22 mouse cellular contexts compared by ENCODE assay signal in the genomic region with DNA sequence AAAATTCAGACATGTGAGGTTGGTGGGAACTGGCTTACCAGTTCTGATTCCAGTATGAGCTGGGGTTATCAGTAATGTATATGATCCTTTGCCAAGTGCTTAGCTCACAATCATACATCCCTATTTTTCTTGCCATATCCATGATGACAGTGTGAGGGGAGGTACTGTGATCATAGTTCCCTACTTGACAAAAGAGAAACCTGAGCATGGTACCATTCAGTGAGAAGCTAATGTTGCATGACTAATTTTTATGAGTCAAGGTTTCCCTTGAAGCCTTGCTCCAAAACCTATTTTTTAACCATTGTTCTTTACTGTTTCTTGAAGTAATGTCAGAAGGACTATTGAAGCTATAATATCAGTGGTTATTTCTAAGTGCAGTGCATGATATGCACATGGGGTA.
DNase-seq lines count a peak whose midpoint lies in the region; ATAC-seq and TF ChIP-seq lines count a peak whose summit lies in the region.
"Had no signal": no experiment of that assay in that cellular context is flagged by ENCODE, and none has a peak within 500 bp of the region (broad histone marks: within the 10 kb centered on the region; RNA-seq: fewer than 3 reads in every experiment).

No protein-coding gene starts in this region.

- no peak for TF ChIP-seq CTCF in kidney, adult 2 months (conservative IDR thresholded peaks at IDR 0.05; ENCODE audit: insufficient read depth, insufficient read length, low read depth, low read length)

- H3K27me3 ChIP-seq in embryonic facial prominence, embryonic 14.5 days (replicated peaks; ENCODE audit: control insufficient read depth, insufficient read depth, low read length) = no peaks in the 10 kb centered on the region
- no peaks in the 10 kb centered on the region for H3K27me3 ChIP-seq in embryonic facial prominence, embryonic 10.5 days (replicated peaks; ENCODE audit: low read depth, poor library complexity, severe bottlenecking)
- no peaks in the 10 kb centered on the region for H3K27me3 ChIP-seq in kidney, embryonic 16.5 days (ENCODE audit: insufficient read depth, low read length)
- H3K27me3 ChIP-seq in kidney, adult 2 months (replicated peaks; ENCODE audit: control insufficient read depth, insufficient read depth, low read length) = no peaks in the 10 kb centered on the region
- H3K27me3 ChIP-seq: embryonic facial prominence, embryonic 13.5 days; forebrain, embryonic 13.5 days; heart, embryonic 13.5 days; hindbrain, embryonic 13.5 days had no signal

- H3K9me3 ChIP-seq in embryonic facial prominence, embryonic 14.5 days (ENCODE audit: control insufficient read depth, low read length) = no peaks in the 10 kb centered on the region
- H3K9me3 ChIP-seq in embryonic facial prominence, embryonic 10.5 days = no peaks in the 10 kb centered on the region
- no peaks in the 10 kb centered on the region for H3K9me3 ChIP-seq in kidney, embryonic 16.5 days (ENCODE audit: low read length)
- H3K9me3 ChIP-seq: embryonic facial prominence, embryonic 13.5 days; forebrain, embryonic 13.5 days; G1E; heart, embryonic 13.5 days; hindbrain, embryonic 13.5 days had no signal

- H3K36me3 ChIP-seq in embryonic facial prominence, embryonic 14.5 days (ENCODE audit: control insufficient read depth, insufficient read depth, low read length) = no peaks in the 10 kb centered on the region
- H3K36me3 ChIP-seq in embryonic facial prominence, embryonic 10.5 days (replicated peaks) = no peaks in the 10 kb centered on the region
- H3K36me3 ChIP-seq in kidney, embryonic 16.5 days (ENCODE audit: insufficient read depth, low read length) = no peaks in the 10 kb centered on the region
- no peaks in the 10 kb centered on the region for H3K36me3 ChIP-seq in kidney, adult 2 months (ENCODE audit: control insufficient read depth, insufficient read depth, low read length)
- H3K36me3 ChIP-seq: embryonic facial prominence, embryonic 13.5 days; heart, embryonic 13.5 days; hindbrain, embryonic 13.5 days had no signal

- no peak for TF ChIP-seq POLR2A in kidney, adult 2 months (IDR thresholded peaks at IDR 0.05; ENCODE audit: low read depth, low read length)

- intact Hi-C loops in heart, postnatal 36 days (cut with DNase I) = loop anchor here (10.0 kb wide), 2 partner anchors 224 to 944 kb away; no protein-coding TSS in a partner anchor

- H3K4me2 ChIP-seq in embryonic facial prominence, embryonic 14.5 days (ENCODE audit: low read depth, low read length) = no peak overlapping the region
- no peak overlapping the region for H3K4me2 ChIP-seq in kidney, embryonic 16.5 days (replicated peaks; ENCODE audit: low read depth, low read length)
- H3K4me2 ChIP-seq: embryonic facial prominence, embryonic 13.5 days; forebrain, embryonic 13.5 days; heart, embryonic 13.5 days; hindbrain, embryonic 13.5 days had no signal

- H3K4me1 ChIP-seq in embryonic facial prominence, embryonic 14.5 days (ENCODE audit: control insufficient read depth, insufficient read depth, low read length) = no peaks in the 10 kb centered on the region
- H3K4me1 ChIP-seq in embryonic facial prominence, embryonic 10.5 days = peaks cover 3% of the 10 kb centered on the region; the same call in 1 of the 2 replicates
- H3K4me1 ChIP-seq in kidney, embryonic 16.5 days (ENCODE audit: insufficient read depth, low read length) = peaks cover 9% of the 10 kb centered on the region; the same call in 1 of the 2 replicates
- no peaks in the 10 kb centered on the region for H3K4me1 ChIP-seq in kidney, adult 2 months (ENCODE audit: control insufficient read depth, insufficient read depth, low read length)
- H3K4me1 ChIP-seq: embryonic facial prominence, embryonic 13.5 days; forebrain, embryonic 13.5 days; heart, embryonic 13.5 days; hindbrain, embryonic 13.5 days had no signal

- no peak overlapping the region for H3K4me3 ChIP-seq in embryonic facial prominence, embryonic 14.5 days (ENCODE audit: low read depth, low read length)
- H3K4me3 ChIP-seq in embryonic facial prominence, embryonic 10.5 days = no peak overlapping the region
- no peak overlapping the region for H3K4me3 ChIP-seq in kidney, embryonic 16.5 days (ENCODE audit: low read length)
- no peak overlapping the region for H3K4me3 ChIP-seq in kidney, adult 2 months (ENCODE audit: insufficient read depth, low read depth, low read length)
- H3K4me3 ChIP-seq: embryonic facial prominence, embryonic 13.5 days; forebrain, embryonic 13.5 days; heart, embryonic 13.5 days; hindbrain, embryonic 13.5 days had no signal

- DNase-seq in embryonic facial prominence, embryonic 14.5 days (ENCODE audit: low spot score) = peak; percentile 24
- DNase-seq in embryonic facial prominence, embryonic 10.5 days (ENCODE audit: low spot score) = no peak
- no peak for DNase-seq in kidney, adult 2 months
- DNase-seq in 3T3-L1 (ENCODE audit: low read depth, low spot score) (peak; percentile 74), NIH3T3 (ENCODE audit: low read depth) (peak; percentile 30)
- no peak for DNase-seq in gastrocnemius, postnatal 25 days
- DNase-seq in heart, postnatal 36 days = no peak
- DNase-seq: adrenal gland, postnatal 14 days; cerebellum, adult 11-12 months; cerebellum, adult 9-10 months; cerebellum, postnatal 25 days; forebrain, postnatal 0 days; gastrocnemius, postnatal 14 days; heart, adult 11 months; heart, postnatal 4 days had no signal

- no peak; the same call in 1 of the 2 replicates for ATAC-seq in embryonic facial prominence, embryonic 14.5 days (ENCODE audit: low read depth)
- peak; percentile 65; the same call in 1 of the 2 replicates for ATAC-seq in kidney, embryonic 16.5 days (ENCODE audit: low FRiP score, low TSS enrichment)
- ATAC-seq: activated CD4-positive, CD25-positive, alpha-beta regulatory T cell, adult 4 months; forebrain, embryonic 13.5 days; forebrain, postnatal 0 days had no signal

- no peak overlapping the region for H3K9ac ChIP-seq in embryonic facial prominence, embryonic 14.5 days (ENCODE audit: low read depth, low read length)
- no peak overlapping the region for H3K9ac ChIP-seq in kidney, embryonic 16.5 days (replicated peaks; ENCODE audit: low read length)
- H3K9ac ChIP-seq: embryonic facial prominence, embryonic 13.5 days; forebrain, embryonic 13.5 days; forebrain, postnatal 0 days; heart, embryonic 13.5 days; hindbrain, embryonic 13.5 days had no signal

- no peak overlapping the region for H3K27ac ChIP-seq in embryonic facial prominence, embryonic 14.5 days (replicated peaks; ENCODE audit: low read depth, low read length)
- no peak overlapping the region for H3K27ac ChIP-seq in embryonic facial prominence, embryonic 10.5 days (replicated peaks)
- no peak overlapping the region for H3K27ac ChIP-seq in kidney, embryonic 16.5 days (ENCODE audit: low read length)
- H3K27ac ChIP-seq in kidney, adult 2 months (ENCODE audit: insufficient read depth, low read depth, low read length) = no peak overlapping the region
- H3K27ac ChIP-seq: embryonic facial prominence, embryonic 13.5 days; forebrain, embryonic 13.5 days; heart, embryonic 13.5 days; hindbrain, embryonic 13.5 days had no signal

Comparison
In these comparisons a context has a peak if more than half of its experiments do, and no peak if none do; other contexts are left out.
1. DNase-seq: peak in embryonic facial prominence, embryonic 14.5 days (single experiment), 3T3-L1 (single experiment) and NIH3T3 (single experiment); none in embryonic facial prominence, embryonic 10.5 days (single experiment), kidney, adult 2 months (single experiment), gastrocnemius, postnatal 25 days (single experiment) and heart, postnatal 36 days (0 of 2).